ENCODE assay signal across 9 mouse cellular contexts in the genomic region with DNA sequence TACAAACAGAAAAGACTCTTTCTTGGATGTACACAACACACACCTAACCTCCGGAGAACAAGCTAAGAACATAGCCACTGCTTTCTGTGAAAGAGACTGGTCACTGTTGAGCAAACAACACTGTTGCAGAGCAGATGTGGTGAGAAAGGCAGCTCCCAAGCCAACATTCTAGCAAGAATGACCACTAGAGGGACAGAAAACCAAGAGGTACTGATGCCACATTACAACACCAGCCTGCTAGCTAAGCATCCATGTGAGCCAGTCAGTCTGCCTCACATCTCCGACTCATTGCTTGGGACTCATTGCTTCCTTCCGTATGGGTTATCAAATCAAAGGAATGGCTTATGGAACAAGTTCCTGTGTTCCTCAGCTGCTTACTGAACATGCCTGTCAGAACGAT. TPM values are rescaled to one million over a fixed set of nuclear protein-coding genes. Genes with fewer than 3 reads are reported as not detected.
DNase-seq lines count a peak whose midpoint lies in the region; ATAC-seq and TF ChIP-seq lines count a peak whose summit lies in the region.
"Had no signal": no experiment of that assay in that cellular context is flagged by ENCODE, and none has a peak within 500 bp of the region (broad histone marks: within the 10 kb centered on the region; RNA-seq: fewer than 3 reads in every experiment).

No protein-coding gene starts in this region.

- no peaks in the 10 kb centered on the region for H3K27me3 ChIP-seq in heart, adult 2 months (ENCODE audit: control insufficient read depth, insufficient read depth, low read length)
- H3K27me3 ChIP-seq in heart, embryonic 11.5 days (ENCODE audit: control insufficient read depth, insufficient read depth, low read length) = no peaks in the 10 kb centered on the region
- no peaks in the 10 kb centered on the region for H3K27me3 ChIP-seq in C2C12 (ENCODE audit: control insufficient read depth, insufficient read depth, insufficient read length)
- H3K27me3 ChIP-seq in stomach, postnatal 0 days (ENCODE audit: control insufficient read depth, insufficient read depth, low read length) = no peaks in the 10 kb centered on the region
- H3K27me3 ChIP-seq in intestine, embryonic 15.5 days (replicated peaks) = no peaks in the 10 kb centered on the region
- H3K27me3 ChIP-seq: liver, embryonic 15.5 days had no signal

- no peak overlapping the region for H3K27ac ChIP-seq in heart, adult 2 months
- H3K27ac ChIP-seq in heart, embryonic 11.5 days (ENCODE audit: low read depth, low read length) = no peak overlapping the region
- no peak overlapping the region for H3K27ac ChIP-seq in bone marrow, adult 2 months (ENCODE audit: control insufficient read depth, insufficient read depth, low read depth, low read length, poor library complexity)
- no peak overlapping the region for H3K27ac ChIP-seq in stomach, postnatal 0 days (replicated peaks)
- no peak overlapping the region for H3K27ac ChIP-seq in intestine, embryonic 15.5 days
- H3K27ac ChIP-seq: liver, embryonic 15.5 days had no signal

- no peaks in the 10 kb centered on the region for H3K9me3 ChIP-seq in heart, embryonic 11.5 days (replicated peaks; ENCODE audit: control insufficient read depth, low read length)
- no peaks in the 10 kb centered on the region for H3K9me3 ChIP-seq in stomach, postnatal 0 days (ENCODE audit: control insufficient read depth, low read length)
- no peaks in the 10 kb centered on the region for H3K9me3 ChIP-seq in intestine, embryonic 15.5 days
- H3K9me3 ChIP-seq: liver, embryonic 15.5 days had no signal

- H3K4me1 ChIP-seq in heart, adult 2 months (ENCODE audit: control insufficient read depth, insufficient read depth, low read length) = peaks cover 11% of the 10 kb centered on the region
- peaks cover 15% of the 10 kb centered on the region for H3K4me1 ChIP-seq in heart, embryonic 11.5 days (ENCODE audit: control insufficient read depth, insufficient read depth, low read length)
- peaks cover 2% of the 10 kb centered on the region for H3K4me1 ChIP-seq in bone marrow, adult 2 months (ENCODE audit: control insufficient read depth, insufficient read depth, low read length)
- H3K4me1 ChIP-seq in stomach, postnatal 0 days (replicated peaks; ENCODE audit: control insufficient read depth, insufficient read depth) = no peaks in the 10 kb centered on the region; the same call in 1 of the 2 replicates
- peaks cover 21% of the 10 kb centered on the region for H3K4me1 ChIP-seq in intestine, embryonic 15.5 days (replicated peaks)

- 36% methylated on average over 4 of the region's 4 CpGs for WGBS in heart, adult 2 months
- 54% methylated on average over 4 of the region's 4 CpGs for WGBS in heart, embryonic 11.5 days (ENCODE audit: insufficient replicate concordance)
- 59% methylated on average over 4 of the region's 4 CpGs for WGBS in bone marrow, adult 2 months
- 56% methylated on average over 4 of the region's 4 CpGs for WGBS in stomach, postnatal 0 days
- WGBS in intestine, embryonic 15.5 days = 60% methylated on average over 4 of the region's 4 CpGs

- no peak overlapping the region for H3K4me3 ChIP-seq in heart, adult 2 months
- H3K4me3 ChIP-seq in heart, embryonic 11.5 days (ENCODE audit: low read depth, low read length) = no peak overlapping the region
- H3K4me3 ChIP-seq in C2C12 (ENCODE audit: insufficient read depth, poor library complexity, severe bottlenecking) = no peak overlapping the region
- H3K4me3 ChIP-seq in bone marrow, adult 2 months (replicated peaks; ENCODE audit: control insufficient read depth, low read depth, low read length) = no peak overlapping the region
- no peak overlapping the region for H3K4me3 ChIP-seq in stomach, postnatal 0 days (ENCODE audit: low read depth, low read length)
- no peak overlapping the region for H3K4me3 ChIP-seq in intestine, embryonic 15.5 days (replicated peaks)
- H3K4me3 ChIP-seq: liver, embryonic 15.5 days had no signal

- peaks cover 5% of the 10 kb centered on the region for H3K79me2 ChIP-seq in heart, adult 2 months (replicated peaks; ENCODE audit: control insufficient read depth, insufficient read depth, low read length)
- peaks cover 100% of the 10 kb centered on the region for H3K79me2 ChIP-seq in C2C12 (ENCODE audit: control insufficient read depth, insufficient read depth)

- peak; percentile 71 for TF ChIP-seq CTCF in heart, adult 2 months (IDR thresholded peaks at IDR 0.05)
- peak; percentile 36 for TF ChIP-seq CTCF in C2C12 (IDR thresholded peaks at IDR 0.05; ENCODE audit: control insufficient read depth, insufficient read depth, insufficient read length)
- peak; percentile 52; the same call in 1 of the 2 replicates for TF ChIP-seq CTCF in bone marrow, adult 2 months (IDR thresholded peaks at IDR 0.05; ENCODE audit: control insufficient read depth, insufficient read depth, low read length)
- TF ChIP-seq CTCF in stomach, postnatal 0 days (IDR thresholded peaks at IDR 0.05; ENCODE audit: low read depth) = peak; percentile 82

- peaks cover 93% of the 10 kb centered on the region for H3K79me3 ChIP-seq in C2C12 (ENCODE audit: low read depth)

- intact Hi-C loops in heart, adult 2 months (cut with DNase I) = no loop called here

- no peak for TF ChIP-seq EP300 in heart, adult 2 months (IDR thresholded peaks at IDR 0.05; ENCODE audit: insufficient read depth, low read depth, low read length)
- no peak for TF ChIP-seq EP300 in stomach, postnatal 0 days (optimal IDR thresholded peaks at IDR 0.05)

- no peak overlapping the region for H3K4me2 ChIP-seq in heart, embryonic 11.5 days
- H3K4me2 ChIP-seq in stomach, postnatal 0 days (replicated peaks; ENCODE audit: low read depth) = no peak overlapping the region
- H3K4me2 ChIP-seq in intestine, embryonic 15.5 days (replicated peaks) = no peak overlapping the region
- H3K4me2 ChIP-seq: liver, embryonic 15.5 days had no signal

- TF ChIP-seq POLR2A in heart, adult 2 months (IDR thresholded peaks at IDR 0.05; ENCODE audit: insufficient read depth, low read depth, low read length) = no peak
- TF ChIP-seq POLR2A in bone marrow, adult 2 months (IDR thresholded peaks at IDR 0.05; ENCODE audit: borderline replicate concordance, control insufficient read depth, low read depth, low read length) = no peak

- no peak overlapping the region for H3ac ChIP-seq in C2C12 (ENCODE audit: control insufficient read depth, insufficient read length, low read depth)

- no peaks in the 10 kb centered on the region for H3K36me3 ChIP-seq in heart, adult 2 months (ENCODE audit: control insufficient read depth, insufficient read depth, low read length)
- H3K36me3 ChIP-seq in heart, embryonic 11.5 days (ENCODE audit: control insufficient read depth, insufficient read depth, low read length) = peaks cover 15% of the 10 kb centered on the region
- H3K36me3 ChIP-seq in C2C12 (ENCODE audit: control insufficient read depth, insufficient read depth) = peaks cover 15% of the 10 kb centered on the region
- H3K36me3 ChIP-seq in stomach, postnatal 0 days (ENCODE audit: control insufficient read depth, insufficient read depth, low read length) = peaks cover 11% of the 10 kb centered on the region; the same call in 1 of the 2 replicates
- peaks cover 14% of the 10 kb centered on the region for H3K36me3 ChIP-seq in intestine, embryonic 15.5 days

- no peak overlapping the region for H3K9ac ChIP-seq in heart, adult 2 months (ENCODE audit: low read depth, low read length)
- H3K9ac ChIP-seq in heart, embryonic 11.5 days (ENCODE audit: low read depth, low read length) = no peak overlapping the region
- H3K9ac ChIP-seq in stomach, postnatal 0 days (ENCODE audit: low read length) = no peak overlapping the region
- no peak overlapping the region for H3K9ac ChIP-seq in intestine, embryonic 15.5 days
- H3K9ac ChIP-seq: liver, embryonic 15.5 days had no signal

- DNase-seq in heart, adult 2 months = no peak
- peak; percentile 11 to 27 for DNase-seq in kidney, postnatal 4 days
- peak; percentile 42 for DNase-seq in stomach, postnatal 0 days (ENCODE audit: low spot score)
- no peak for DNase-seq in gastrocnemius, adult 8-10 months (ENCODE audit: low spot score in 2 of 2)

- ATAC-seq in heart, embryonic 11.5 days (replicated peaks; ENCODE audit: insufficient number of reproducible peaks, low FRiP score, low TSS enrichment) = no peak
- ATAC-seq in stomach, postnatal 0 days (ENCODE audit: low FRiP score, low TSS enrichment) = peak; percentile 76
- ATAC-seq in intestine, embryonic 15.5 days = no peak

TF ChIP-seq in C2C12, 6 proteins besides CTCF, POLR2A, EP300 and RAD21:
- TF ChIP-seq MYOD1 (IDR thresholded peaks at IDR 0.05; ENCODE audit: control insufficient read depth, insufficient read length, low read depth) = no peak
- TF ChIP-seq CEBPB (IDR thresholded peaks at IDR 0.05; ENCODE audit: low read depth) = no peak
- no peak for TF ChIP-seq FOSL1 (IDR thresholded peaks at IDR 0.05; ENCODE audit: insufficient read depth, low read length, poor library complexity, severe bottlenecking)
- TF ChIP-seq USF1 (IDR thresholded peaks at IDR 0.05; ENCODE audit: low read depth) = no peak
- no peak for TF ChIP-seq MAX (IDR thresholded peaks at IDR 0.05)
- TF ChIP-seq MYOG (IDR thresholded peaks at IDR 0.05; ENCODE audit: control insufficient read depth, extremely low read depth, insufficient read length) = no peak

RNA-seq across cellular contexts. Expression of a gene that starts 18.8 kb away (rescaled TPM):
- total RNA-seq in heart, adult 2 months (2021) = 10 to 100 TPM; 25.6 to 27.5 TPM
- 11.7 and 13.1 TPM in 2 replicates for polyA plus RNA-seq in heart, adult 2 months (2012; rRNA removed)
- polyA plus RNA-seq in heart, embryonic 11.5 days (2014; fragmentation: Nextera tagmentation; extraction: Ambion mirVana) = 21.2 and 26.5 TPM in 2 replicates
- 14.8 TPM for polyA plus RNA-seq in C2C12 (2012; fragmentation: generic; extraction: Trizol)
- 37.4 and 43.4 TPM in 2 replicates for polyA plus RNA-seq in bone marrow, adult 2 months (2011; ENCODE audit: insufficient read depth, insufficient read length, low replicate concordance, missing spikeins)
- 11.8 and 13.8 TPM in 2 replicates for polyA plus RNA-seq in stomach, postnatal 0 days (2015; fragmentation: Nextera tagmentation; extraction: Ambion mirVana)
- polyA plus RNA-seq in intestine, embryonic 15.5 days (2015; fragmentation: Nextera tagmentation; extraction: Ambion mirVana) = 21.6 and 26.4 TPM in 2 replicates
- total RNA-seq in gastrocnemius, adult 8-10 months (2022) = 10 to 100 TPM; 16.3 to 23.3 (median 19.4) TPM

Comparison
In these comparisons a context has a peak if more than half of its experiments do, and no peak if none do; other contexts are left out.
1. DNase-seq: peak in kidney, postnatal 4 days (2 of 2) and stomach, postnatal 0 days (single experiment); none in heart, adult 2 months (0 of 2) and gastrocnemius, adult 8-10 months (0 of 2).
2. Peak in every context shown above with its lines, with median percentiles within 50 percentile points of each other: CTCF ChIP-seq.